Mouse (Mus musculus) heart, postnatal 0 days (tissue): ENCODE data around the gene Adgrv1.

ENCODE experiments used
- CTCF ChIP-seq: IDR thresholded peaks from 2 replicates; pipeline ENCODE4 v1.5.1; 2016; ENCODE audit warnings: antibody characterized with exemption, control low read depth, low read depth
- EP300 ChIP-seq: IDR thresholded peaks from 2 replicates; pipeline ENCODE4 v1.6.1; 2016; ENCODE audit warnings: antibody characterized with exemption, low read depth

DNA sequence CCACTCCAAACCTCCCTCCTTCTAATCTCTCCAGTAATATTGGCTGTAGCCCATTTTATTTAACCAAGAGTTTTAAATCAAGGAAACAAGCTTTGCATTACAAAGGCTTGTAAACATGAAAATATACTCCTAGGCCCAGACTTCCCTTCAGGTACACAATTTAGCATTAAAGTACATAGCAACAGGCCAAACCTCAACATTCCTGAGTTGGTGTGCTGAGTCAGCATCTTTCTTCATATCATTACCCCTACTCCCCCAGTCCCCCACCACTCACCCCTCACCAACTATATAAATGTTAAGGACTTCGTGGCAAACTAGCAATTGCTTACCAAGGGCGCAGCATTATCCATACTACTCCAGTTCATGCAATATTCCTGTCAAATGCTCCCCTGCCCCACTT lies 510.7 kb downstream of the Adgrv1 start:
- TF ChIP-seq CTCF = no peak
- TF ChIP-seq EP300 = no peak
